Mouse (Mus musculus): ENCODE measurements around the gene Slc25a27. TPM values are rescaled to one million over a fixed set of nuclear protein-coding genes. Genes with fewer than 3 reads are reported as not detected.

Gene Slc25a27
- polyA plus RNA-seq, 1 experiment from 2014 or later = 107 TPM

GRCm38 (mm10) chr17:43684086-43684485 is 17.1 kb upstream of the Slc25a27 start:
- H3K36me3 ChIP-seq = no peaks in the 10 kb centered on the region
- no peaks in the 10 kb centered on the region for H3K9me3 ChIP-seq
- ATAC-seq (ENCODE audit: low FRiP score, low read depth) = no peak
- H3K9ac ChIP-seq = no peak overlapping the region
- H3K27ac ChIP-seq (replicated peaks) = no peak overlapping the region
- 89% methylated on average over 7 of the region's 7 CpGs for WGBS
- no peak overlapping the region for H3K4me2 ChIP-seq
- H3K4me3 ChIP-seq = no peak overlapping the region
- no peaks in the 10 kb centered on the region for H3K27me3 ChIP-seq
- H3K4me1 ChIP-seq (replicated peaks) = no peaks in the 10 kb centered on the region

- Histone ChIP-seq H3K4me2 (no peak overlapping the region), H3K27me3 (no peaks in the 10 kb centered on the region), H3K9me3 (no peaks in the 10 kb centered on the region), H3K36me3 (no peaks in the 10 kb centered on the region), H3K9ac (no peak overlapping the region), H3K27ac (replicated peaks) (no peak overlapping the region), H3K4me1 (replicated peaks) (no peaks in the 10 kb centered on the region), H3K4me3 (no peak overlapping the region)
- WGBS = 36% methylated on average over 1 of the region's 1 CpGs
- no peak for ATAC-seq (ENCODE audit: low FRiP score, low read depth)
These were observed 10.3 kb upstream of the Slc25a27 start for GRCm38 (mm10) chr17:43677317-43677716.

- 82% methylated on average over 1 of the region's 1 CpGs for WGBS
- Histone ChIP-seq H3K27me3 (no peaks in the 10 kb centered on the region), H3K4me1 (replicated peaks) (no peaks in the 10 kb centered on the region), H3K9me3 (no peaks in the 10 kb centered on the region), H3K36me3 (no peaks in the 10 kb centered on the region), H3K9ac (no peak overlapping the region), H3K4me3 (no peak overlapping the region), H3K27ac (replicated peaks) (no peak overlapping the region), H3K4me2 (no peak overlapping the region)
- ATAC-seq (ENCODE audit: low FRiP score, low read depth) = no peak
These were observed 9.2 kb upstream of the Slc25a27 start for GRCm38 (mm10) chr17:43676241-43676640.

GRCm38 (mm10) chr17:43675228-43675627 is 8.2 kb upstream of the Slc25a27 start:
- Histone ChIP-seq H3K4me2 (no peak overlapping the region), H3K9ac (no peak overlapping the region), H3K27me3 (no peaks in the 10 kb centered on the region), H3K36me3 (no peaks in the 10 kb centered on the region), H3K4me1 (replicated peaks) (no peaks in the 10 kb centered on the region), H3K9me3 (no peaks in the 10 kb centered on the region), H3K4me3 (no peak overlapping the region), H3K27ac (replicated peaks) (no peak overlapping the region)
- ATAC-seq (ENCODE audit: low FRiP score, low read depth) = no peak
- 61% methylated on average over 1 of the region's 1 CpGs for WGBS

- WGBS = 94% methylated on average over 4 of the region's 4 CpGs
These were observed 4.9 kb upstream of the Slc25a27 start for GRCm38 (mm10) chr17:43671907-43672306.

GRCm38 (mm10) chr17:43669145-43669695 is 2.2 kb upstream of the Slc25a27 start:
- H3K9ac ChIP-seq = no peak overlapping the region
- no peak overlapping the region for H3K4me3 ChIP-seq
- ATAC-seq (ENCODE audit: low FRiP score, low read depth) = no peak
- no peaks in the 10 kb centered on the region for H3K36me3 ChIP-seq
- no peak overlapping the region for H3K27ac ChIP-seq (replicated peaks)
- H3K4me2 ChIP-seq = no peak overlapping the region
- H3K9me3 ChIP-seq = no peaks in the 10 kb centered on the region
- 72% methylated on average over 6 of the region's 6 CpGs for WGBS
- H3K4me1 ChIP-seq (replicated peaks) = peaks cover 24% of the 10 kb centered on the region
- H3K27me3 ChIP-seq = no peaks in the 10 kb centered on the region

More at GRCm38 (mm10) chr17:43671907-43672306, 4.9 kb upstream of the Slc25a27 start:
- 0 out of 2 replicates have a peak, but pooled peaks cover 6% of the 10 kb centered on the region for H3K4me1 ChIP-seq (replicated peaks)
- no peak overlapping the region for H3K27ac ChIP-seq (replicated peaks)
- no peaks in the 10 kb centered on the region for H3K36me3 ChIP-seq
- H3K9ac ChIP-seq = no peak overlapping the region
- H3K4me3 ChIP-seq = no peak overlapping the region
- no peaks in the 10 kb centered on the region for H3K27me3 ChIP-seq
- no peaks in the 10 kb centered on the region for H3K9me3 ChIP-seq
- no peak for ATAC-seq (ENCODE audit: low FRiP score, low read depth)
- H3K4me2 ChIP-seq = no peak overlapping the region

GRCm38 (mm10) chr17:43667290-43667843 is 353 bp upstream of the Slc25a27 start, which contains the start of gene Cyp39a1:
Gene Cyp39a1, plus strand, starts transcription at chr17:43667425.
- Histone ChIP-seq H3K9me3 (no peaks in the 10 kb centered on the region), H3K4me1 (replicated peaks) (peaks cover 24% of the 10 kb centered on the region), H3K4me3 (peak within 1 kb of the TSS; percentile 62), H3K27me3 (no peaks in the 10 kb centered on the region), H3K9ac (peak within 1 kb of the TSS; percentile 96), H3K27ac (replicated peaks) (peak within 1 kb of the TSS; percentile 76), H3K36me3 (peaks cover 4% of the 10 kb centered on the region), H3K4me2 (peak within 1 kb of the TSS; percentile 74)
- 0% methylated on average over 17 of the region's 17 CpGs for WGBS
- 0 out of 2 replicates have a peak, but pooled peaks have one; percentile 0 for ATAC-seq (ENCODE audit: low FRiP score, low read depth)

GRCm38 (mm10) chr17:43651314-43652046 is 15.5 kb downstream of the Slc25a27 start:
- ATAC-seq (ENCODE audit: low FRiP score, low read depth) = peak; percentile 54; the same call in 1 of the 2 replicates
- H3K4me1 ChIP-seq (replicated peaks) = no peaks in the 10 kb centered on the region
- WGBS = 74% methylated on average over 14 of the region's 14 CpGs
- peaks cover 47% of the 10 kb centered on the region for H3K36me3 ChIP-seq
- H3K4me3 ChIP-seq = no peak overlapping the region
- no peak overlapping the region for H3K9ac ChIP-seq
- H3K9me3 ChIP-seq = no peaks in the 10 kb centered on the region
- no peaks in the 10 kb centered on the region for H3K27me3 ChIP-seq
- H3K27ac ChIP-seq (replicated peaks) = no peak overlapping the region
- H3K4me2 ChIP-seq = no peak overlapping the region

GRCm38 (mm10) chr17:43649641-43650436 is 17.2 kb downstream of the Slc25a27 start:
- Histone ChIP-seq H3K4me1 (replicated peaks) (no peaks in the 10 kb centered on the region), H3K9ac (no peak overlapping the region), H3K4me2 (no peak overlapping the region), H3K27ac (replicated peaks) (no peak overlapping the region), H3K36me3 (peaks cover 52% of the 10 kb centered on the region), H3K27me3 (no peaks in the 10 kb centered on the region), H3K9me3 (no peaks in the 10 kb centered on the region), H3K4me3 (no peak overlapping the region)
- 73% methylated on average over 10 of the region's 10 CpGs for WGBS
- ATAC-seq (ENCODE audit: low FRiP score, low read depth) = no peak

- no peak overlapping the region for H3K27ac ChIP-seq (replicated peaks)
- no peak overlapping the region for H3K9ac ChIP-seq
- H3K36me3 ChIP-seq = peaks cover 55% of the 10 kb centered on the region
- no peaks in the 10 kb centered on the region for H3K9me3 ChIP-seq
- 25% methylated on average over 5 of the region's 5 CpGs for WGBS
- ATAC-seq (ENCODE audit: low FRiP score, low read depth) = 0 out of 2 replicates have a peak, but pooled peaks have one; percentile 39
- no peak overlapping the region for H3K4me2 ChIP-seq
- H3K27me3 ChIP-seq = no peaks in the 10 kb centered on the region
- no peak overlapping the region for H3K4me3 ChIP-seq
- no peaks in the 10 kb centered on the region for H3K4me1 ChIP-seq (replicated peaks)
These were observed 20.1 kb downstream of the Slc25a27 start for GRCm38 (mm10) chr17:43646925-43647324.

GRCm38 (mm10) chr17:43645136-43645535 is 21.9 kb downstream of the Slc25a27 start:
- WGBS = 96% methylated on average over 3 of the region's 3 CpGs
- Histone ChIP-seq H3K9ac (no peak overlapping the region), H3K4me1 (replicated peaks) (no peaks in the 10 kb centered on the region), H3K4me2 (no peak overlapping the region), H3K9me3 (no peaks in the 10 kb centered on the region), H3K27ac (replicated peaks) (no peak overlapping the region), H3K27me3 (no peaks in the 10 kb centered on the region), H3K4me3 (no peak overlapping the region), H3K36me3 (peaks cover 52% of the 10 kb centered on the region)
- ATAC-seq (ENCODE audit: low FRiP score, low read depth) = no peak

- Histone ChIP-seq H3K27ac (replicated peaks) (no peak overlapping the region), H3K4me3 (no peak overlapping the region), H3K9me3 (no peaks in the 10 kb centered on the region), H3K9ac (no peak overlapping the region), H3K36me3 (peaks cover 49% of the 10 kb centered on the region), H3K4me1 (replicated peaks) (no peaks in the 10 kb centered on the region), H3K27me3 (no peaks in the 10 kb centered on the region), H3K4me2 (no peak overlapping the region)
- ATAC-seq (ENCODE audit: low FRiP score, low read depth) = no peak
- WGBS = 88% methylated on average over 7 of the region's 7 CpGs
These were observed 22.6 kb downstream of the Slc25a27 start for GRCm38 (mm10) chr17:43644375-43644774.
